Mouse (Mus musculus) B cell, adult 67 days (primary cell): ENCODE results near the gene Zfp763. TPM values are rescaled to one million over a fixed set of nuclear protein-coding genes. Genes with fewer than 3 reads are reported as not detected.

Source experiments
- total RNA-seq, 2 experiments: library from RNA; stranded (reverse); gene quantifications; 4 replicates each; pipeline ENCODE4 v1.2.4; 2023

Zfp763 gene
- 1 to 10 TPM; 5.7 to 7.1 TPM for total RNA-seq

GRCm38 (mm10) chr17:33032900-33033891, at the start of gene Zfp763:
Gene Zfp763, minus strand, starts transcription at chr17:33033402.

DNA sequence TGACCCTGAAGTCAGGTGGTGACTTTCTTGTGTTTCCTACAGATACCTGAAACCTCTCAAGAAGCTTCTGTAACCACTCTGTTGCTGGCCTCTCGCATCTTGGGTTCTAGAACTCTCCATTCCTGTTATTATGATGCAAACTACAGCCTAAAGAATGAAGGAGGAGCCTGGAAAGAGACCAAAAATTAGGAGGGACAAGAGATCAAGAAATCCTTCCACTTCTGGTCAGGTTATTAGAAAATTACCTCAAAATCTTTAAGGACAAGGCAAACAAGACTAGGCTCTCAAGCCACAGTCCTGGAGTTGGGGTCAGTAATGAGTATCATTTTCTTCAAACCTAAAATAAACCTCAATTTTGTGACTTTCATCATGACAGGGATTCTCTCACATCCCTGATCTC, 34.8 kb upstream of the Zfp763 start, which contains the start of gene 4921501E09Rik:
Gene 4921501E09Rik, minus strand, starts transcription at position 101 of the 400 bp plus-strand sequence.

DNA sequence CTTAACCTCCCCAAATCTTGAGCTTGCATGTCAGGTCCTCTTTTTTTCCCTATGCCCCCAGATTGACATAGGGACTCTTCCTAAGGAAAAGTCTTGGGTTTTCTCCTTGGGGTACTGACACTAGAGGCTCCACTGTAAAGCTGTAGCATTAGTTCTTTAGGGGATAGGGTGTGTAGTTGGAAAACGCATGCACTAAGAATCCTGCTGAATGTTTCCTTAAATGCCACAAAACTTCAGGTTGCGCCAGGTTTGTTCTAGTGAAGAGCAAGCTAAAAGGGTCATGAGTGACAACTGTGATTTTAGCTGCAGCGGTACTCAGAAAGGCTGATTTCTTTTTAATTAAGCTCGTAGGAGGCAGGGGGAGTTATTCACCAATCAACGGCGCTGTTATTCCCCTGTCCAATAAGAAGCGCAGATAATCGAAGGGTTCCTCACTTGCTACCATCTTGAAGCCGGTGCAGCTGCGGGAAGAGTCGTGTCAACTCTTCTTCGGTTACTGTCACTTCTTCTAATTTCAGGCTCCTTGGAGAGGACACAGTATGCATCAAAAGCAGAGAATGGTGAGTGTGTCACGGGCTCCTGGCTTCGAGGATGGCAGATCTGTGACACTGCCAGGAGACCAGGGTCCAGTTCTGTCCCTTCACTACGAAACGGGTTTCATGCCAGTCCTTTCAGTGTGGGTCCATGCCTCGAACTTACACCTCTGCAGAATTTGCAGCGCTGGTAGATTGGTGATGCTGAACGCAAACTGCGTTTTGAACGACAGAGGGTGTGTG, 40.3 kb downstream of the Zfp763 start, which contains the start of gene Zfp952:
Gene Zfp952, plus strand, starts transcription at position 431 of the 776 bp plus-strand sequence.

Other genes starting within 250 kb of the Zfp763 start
- gene Zfp871, start 245.1 kb downstream of the Zfp763 start, total RNA-seq, result 10 to 100 TPM; 85.0 to 90.4 TPM
- under 1 TPM; 0.20 to 0.44 TPM for gene Zfp811, start 223.5 kb downstream of the Zfp763 start, total RNA-seq
- gene Zfp799, start 203.1 kb downstream of the Zfp763 start, total RNA-seq, result 10 to 100 TPM in 1 of 2 experiments, 1 to 10 TPM in 1; 9.0 to 10.3 TPM
- gene Zfp870, start 141.8 kb downstream of the Zfp763 start, total RNA-seq, result 10 to 100 TPM; 11.5 to 16.9 TPM
- gene Cyp4f14, start 116.1 kb downstream of the Zfp763 start, total RNA-seq, result not detected
- gene Cyp4f13, start 86.0 kb downstream of the Zfp763 start, total RNA-seq, result 100 to 1,000 TPM in 1 of 2 experiments, 10 to 100 TPM in 1; 96.6 to 113 TPM
- gene Zfp472, start 67.6 kb downstream of the Zfp763 start, total RNA-seq, result 10 to 100 TPM; 17.5 to 19.6 TPM
- 10 to 100 TPM; 15.1 to 15.2 TPM for gene Zfp952, start 40.3 kb downstream of the Zfp763 start, total RNA-seq
- not detected for gene 4921501E09Rik, start 34.7 kb upstream of the Zfp763 start, total RNA-seq
- 1 to 10 TPM; 6.6 to 8.5 TPM for gene Zfp563, start 55.9 kb upstream of the Zfp763 start, total RNA-seq
- not detected for gene Morc2b, start 106.3 kb upstream of the Zfp763 start, total RNA-seq
- gene Olfr55, start 135.0 kb upstream of the Zfp763 start, total RNA-seq, result not detected
- gene Olfr239, start 157.9 kb upstream of the Zfp763 start, total RNA-seq, result not detected
- not detected for gene Olfr1564, start 188.3 kb upstream of the Zfp763 start, total RNA-seq
- 1 to 10 TPM; 6.8 to 7.7 TPM for gene Zfp955a, start 221.7 kb upstream of the Zfp763 start, total RNA-seq
- gene Olfr63, start 231.3 kb upstream of the Zfp763 start, total RNA-seq, result not detected